In genomic region chr8:12051357-12051756, GRCm38 (mm10) we compare ENCODE assay signal across 15 mouse cellular contexts.
DNase-seq lines count a peak whose midpoint lies in the region; ATAC-seq lines count a peak whose summit lies in the region.
"Had no signal": no experiment of that assay in that cellular context is flagged by ENCODE, and none has a peak within 500 bp of the region (broad histone marks: within the 10 kb centered on the region; RNA-seq: fewer than 3 reads in every experiment).

No protein-coding gene starts in this region.

- H3K36me3 ChIP-seq in forebrain, embryonic 13.5 days (ENCODE audit: poor library complexity, severe bottlenecking) = no peaks in the 10 kb centered on the region
- no peaks in the 10 kb centered on the region for H3K36me3 ChIP-seq in hindbrain, embryonic 16.5 days (ENCODE audit: control insufficient read depth, insufficient read depth, low read length)
- no peaks in the 10 kb centered on the region for H3K36me3 ChIP-seq in neural tube, embryonic 12.5 days
- H3K36me3 ChIP-seq: embryonic facial prominence, embryonic 13.5 days; lung, embryonic 15.5 days had no signal

- H3K9ac ChIP-seq in forebrain, embryonic 13.5 days = no peak overlapping the region
- H3K9ac ChIP-seq in hindbrain, embryonic 16.5 days (ENCODE audit: low read depth, low read length) = no peak overlapping the region
- H3K9ac ChIP-seq in neural tube, embryonic 12.5 days = no peak overlapping the region
- H3K9ac ChIP-seq: embryonic facial prominence, embryonic 13.5 days; lung, embryonic 15.5 days had no signal

- H3K27me3 ChIP-seq in forebrain, embryonic 13.5 days = peaks cover 9% of the 10 kb centered on the region; the same call in 1 of the 2 replicates
- peaks cover 4% of the 10 kb centered on the region for H3K27me3 ChIP-seq in hindbrain, embryonic 16.5 days (replicated peaks; ENCODE audit: control insufficient read depth, insufficient read depth, low read length)
- H3K27me3 ChIP-seq in neural tube, embryonic 12.5 days (replicated peaks) = peaks cover 15% of the 10 kb centered on the region
- H3K27me3 ChIP-seq: lung, embryonic 15.5 days had no signal

- H3K27ac ChIP-seq in forebrain, embryonic 13.5 days = no peak overlapping the region
- no peak overlapping the region for H3K27ac ChIP-seq in hindbrain, embryonic 16.5 days (ENCODE audit: low read depth, low read length)
- H3K27ac ChIP-seq in neural tube, embryonic 12.5 days = no peak overlapping the region
- H3K27ac ChIP-seq: embryonic facial prominence, embryonic 13.5 days; left cerebral cortex, adult 2 months; lung, embryonic 15.5 days had no signal

- no peaks in the 10 kb centered on the region for H3K9me3 ChIP-seq in forebrain, embryonic 13.5 days (replicated peaks)
- H3K9me3 ChIP-seq in hindbrain, embryonic 16.5 days (ENCODE audit: control insufficient read depth, low read length) = no peaks in the 10 kb centered on the region
- no peaks in the 10 kb centered on the region for H3K9me3 ChIP-seq in neural tube, embryonic 12.5 days
- H3K9me3 ChIP-seq: embryonic facial prominence, embryonic 13.5 days; lung, embryonic 15.5 days had no signal

- H3K4me2 ChIP-seq in forebrain, embryonic 13.5 days = no peak overlapping the region
- no peak overlapping the region for H3K4me2 ChIP-seq in hindbrain, embryonic 16.5 days (ENCODE audit: low read length)
- no peak overlapping the region for H3K4me2 ChIP-seq in neural tube, embryonic 12.5 days (replicated peaks)
- H3K4me2 ChIP-seq: embryonic facial prominence, embryonic 13.5 days; lung, embryonic 15.5 days had no signal

- no peak overlapping the region for H3K4me3 ChIP-seq in forebrain, embryonic 13.5 days
- H3K4me3 ChIP-seq in hindbrain, embryonic 16.5 days (ENCODE audit: low read length) = no peak overlapping the region
- no peak overlapping the region for H3K4me3 ChIP-seq in neural tube, embryonic 12.5 days
- H3K4me3 ChIP-seq: embryonic facial prominence, embryonic 13.5 days; left cerebral cortex, adult 2 months; lung, embryonic 15.5 days had no signal

- ATAC-seq in forebrain, embryonic 13.5 days = peak; percentile 52; the same call in 1 of the 2 replicates
- peak; percentile 62 for ATAC-seq in hindbrain, embryonic 16.5 days
- peak; percentile 83 for ATAC-seq in neural tube, embryonic 12.5 days (ENCODE audit: low FRiP score, low read depth)
- no peak for ATAC-seq in cerebellum, adult (ENCODE audit: insufficient number of reproducible peaks, low FRiP score, low TSS enrichment)
- ATAC-seq: intestine, embryonic 16.5 days had no signal

- 26% methylated on average over 12 of the region's 12 CpGs for WGBS in forebrain, embryonic 13.5 days
- 20% methylated on average over 12 of the region's 12 CpGs for WGBS in hindbrain, embryonic 16.5 days
- 21% methylated on average over 12 of the region's 12 CpGs for WGBS in neural tube, embryonic 12.5 days

- peaks cover 17% of the 10 kb centered on the region for H3K4me1 ChIP-seq in forebrain, embryonic 13.5 days
- peaks cover 8% of the 10 kb centered on the region for H3K4me1 ChIP-seq in hindbrain, embryonic 16.5 days (ENCODE audit: control insufficient read depth, insufficient read depth, low read depth, low read length)
- H3K4me1 ChIP-seq in neural tube, embryonic 12.5 days = peaks cover 16% of the 10 kb centered on the region
- H3K4me1 ChIP-seq: lung, embryonic 15.5 days had no signal

- peak; percentile 54 for DNase-seq in embryo, embryonic 11 days
- no peak for DNase-seq in embryo, embryonic 9.5 days (ENCODE audit: extremely low spot score)
- no peak for DNase-seq in left cerebral cortex, adult 18-20 months (ENCODE audit: low spot score in 2 of 2)
- DNase-seq in Muller cell, postnatal 12 days (ENCODE audit: inconsistent ontology term) = no peak
- DNase-seq: adrenal gland, adult 2 months; cerebellum, postnatal 10 days; kidney, postnatal 4 days had no signal
